Mouse (Mus musculus): Measurements from ENCODE around the gene Samd10.

GRCm38 (mm10) chr2:181596221-181596960, 2.6 kb downstream of the Samd10 start:
- TF ChIP-seq CTCF (IDR thresholded peaks at IDR 0.05; ENCODE audit: low read depth, low read length) (no peak), POLR2A (IDR thresholded peaks at IDR 0.05; ENCODE audit: extremely low read depth, insufficient read depth, low read length) (no peak)

All from liver, adult 2 months (tissue).